Mouse (Mus musculus): ENCODE results near the gene Ntn4.

Ntn4 gene

DNA sequence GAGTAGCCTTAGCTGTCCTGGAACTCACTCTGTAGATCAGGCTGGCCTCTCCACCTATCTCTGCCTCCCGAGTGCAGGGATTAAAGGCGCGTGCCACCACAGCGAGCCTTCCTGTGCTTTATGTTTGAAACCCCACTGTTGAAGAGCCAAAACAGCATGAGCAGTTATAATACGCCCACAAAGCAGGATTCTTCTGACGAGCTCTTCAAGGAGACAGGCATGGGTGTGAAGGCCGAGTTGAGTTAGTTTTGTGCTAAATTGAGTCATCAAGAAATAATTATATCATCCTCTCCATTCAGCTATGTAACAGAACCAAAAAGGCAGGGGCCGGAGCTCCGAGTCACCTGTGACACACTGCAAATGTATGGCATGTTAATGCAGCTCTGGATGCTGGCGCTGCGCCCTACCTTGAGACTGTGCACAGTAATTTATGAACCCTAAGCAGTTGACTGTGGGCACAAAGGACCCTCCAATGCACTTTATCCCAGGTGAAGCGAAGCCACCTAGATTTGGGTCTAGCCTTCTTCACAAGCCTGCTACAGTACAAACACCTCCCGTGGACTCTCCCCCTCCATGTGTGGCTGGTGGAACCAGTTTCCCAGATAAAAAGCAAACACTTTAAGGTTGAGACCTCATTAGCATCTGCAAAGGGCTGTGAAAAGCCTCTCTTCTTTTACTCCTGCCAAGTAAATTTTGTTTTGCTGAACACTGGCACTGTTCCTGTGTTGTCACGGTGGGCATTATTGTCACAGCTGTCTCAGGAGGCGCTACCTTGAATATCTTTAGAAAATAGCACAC is 142.9 kb downstream of the Ntn4 start:
- DNase-seq (ENCODE audit: low read depth), result no peak
